Mouse (Mus musculus) bone marrow, adult 2 months (tissue): ENCODE measurements around the gene Ascc1.

Experiments used
- CTCF ChIP-seq: fragments of 200-500 bp; IDR thresholded peaks from 2 replicates; pipeline ENCODE4 v1.5.1; 2011; ENCODE audit warnings: low read length, control low read depth; ENCODE audit not compliant: control insufficient read depth, insufficient read depth
- POLR2A ChIP-seq: fragments of 200-500 bp; IDR thresholded peaks from 2 replicates; pipeline ENCODE4 v1.6.1; 2011; ENCODE audit warnings: low read depth, mild to moderate bottlenecking, control low read depth, low read length, borderline replicate concordance; ENCODE audit not compliant: control insufficient read depth

- TF ChIP-seq POLR2A (no peak), CTCF (no peak)
Observed at GRCm38 (mm10) chr10:59963609-59964008, 39.0 kb upstream of the Ascc1 start.
